Mouse (Mus musculus): Measurements from ENCODE around the gene Loxl1. TPM values are rescaled to one million over a fixed set of nuclear protein-coding genes. Genes with fewer than 3 reads are reported as not detected.

Gene Loxl1
- total and polyA plus RNA-seq, 3 experiments = 22.1 to 59.7 (median 28.4) TPM

DNA sequence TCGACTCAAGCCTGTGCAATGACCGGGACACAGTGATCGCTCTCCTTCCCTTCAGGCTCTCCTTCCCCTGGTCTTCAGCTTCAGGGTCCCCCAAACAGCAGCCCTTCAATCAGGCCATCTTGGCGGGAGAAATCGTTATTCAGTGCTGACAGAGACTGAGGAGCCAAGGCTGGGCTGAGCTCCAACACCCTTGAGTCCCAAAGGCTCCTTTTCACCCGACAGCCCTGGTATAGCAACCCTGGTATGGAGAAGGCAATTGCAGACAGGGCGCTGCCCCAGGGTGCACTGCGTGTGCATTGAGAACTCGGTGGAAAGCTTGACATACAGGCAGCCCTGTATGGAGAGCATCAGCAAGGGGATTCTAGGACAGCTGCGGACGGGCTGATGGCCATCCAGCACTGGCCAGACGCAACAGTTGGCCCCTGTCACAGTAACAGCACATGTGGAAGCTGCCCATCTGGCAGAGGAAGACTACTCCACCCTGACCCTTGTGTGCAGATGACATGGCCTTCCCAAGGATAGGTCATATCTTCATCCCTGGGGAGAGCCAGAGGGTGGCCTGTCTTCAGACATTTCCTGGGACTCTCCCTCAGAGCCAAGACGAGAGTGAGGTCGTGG is 2.8 kb downstream of the Loxl1 start:
- Histone ChIP-seq H3K27ac (peak overlapping the region; percentile 36), H3K4me3 (peak overlapping the region; percentile 20; the same call in 1 of the 2 replicates), H3K79me2 (replicated peaks; ENCODE audit: control insufficient read depth, insufficient read depth, low read length) (no peaks in the 10 kb centered on the region), H3K27me3 (ENCODE audit: control insufficient read depth, insufficient read depth, low read length) (peaks cover 6% of the 10 kb centered on the region; the same call in 1 of the 2 replicates), H3K4me1 (ENCODE audit: control insufficient read depth, insufficient read depth, low read length) (peaks cover 11% of the 10 kb centered on the region), H3K9ac (ENCODE audit: low read depth, low read length) (no peak overlapping the region), H3K36me3 (ENCODE audit: control insufficient read depth, insufficient read depth, low read length) (no peaks in the 10 kb centered on the region)
- peak; percentile 75 to 81 for DNase-seq
- intact Hi-C loops (cut with DNase I) = loop anchor here (5.0 kb wide), 1 partner anchor 218 kb away; no protein-coding TSS in a partner anchor
- 66% methylated on average over 14 of the region's 14 CpGs for WGBS
- TF ChIP-seq POLR2A (IDR thresholded peaks at IDR 0.05; ENCODE audit: insufficient read depth, low read depth, low read length) = no peak
- peak; percentile 69; the same call in 1 of the 2 replicates for TF ChIP-seq EP300 (IDR thresholded peaks at IDR 0.05; ENCODE audit: insufficient read depth, low read depth, low read length)

DNA sequence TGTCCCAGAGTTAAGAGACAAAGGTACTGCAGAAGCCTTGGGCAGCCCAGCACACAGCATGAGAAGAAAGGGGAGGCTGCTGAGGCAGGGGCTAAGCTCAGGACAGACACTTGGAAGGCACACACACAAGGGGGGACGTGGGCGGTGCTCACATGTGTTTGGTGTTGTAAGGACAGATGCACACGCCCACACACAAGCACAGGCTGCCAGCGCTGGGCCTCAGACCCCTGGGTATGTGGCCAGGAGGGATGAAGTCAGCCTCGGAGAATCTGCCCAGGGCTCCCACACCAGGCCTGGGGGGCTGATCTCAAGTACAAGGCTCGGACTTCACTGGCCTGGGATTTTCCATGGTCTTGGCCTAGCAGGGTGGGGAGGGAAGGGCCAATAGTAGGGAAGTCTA is 4.6 kb downstream of the Loxl1 start:
- DNase-seq = peak; percentile 73 to 82
- TF ChIP-seq POLR2A (IDR thresholded peaks at IDR 0.05; ENCODE audit: insufficient read depth, low read depth, low read length) (no peak), EP300 (IDR thresholded peaks at IDR 0.05; ENCODE audit: insufficient read depth, low read depth, low read length) (0 out of 2 replicates have a peak, but pooled peaks have one; percentile 27), CTCF (IDR thresholded peaks at IDR 0.05) (no peak)
- Histone ChIP-seq H3K4me3 (no peak overlapping the region), H3K79me2 (replicated peaks; ENCODE audit: control insufficient read depth, insufficient read depth, low read length) (no peaks in the 10 kb centered on the region), H3K27me3 (ENCODE audit: control insufficient read depth, insufficient read depth, low read length) (peaks cover 6% of the 10 kb centered on the region; the same call in 1 of the 2 replicates), H3K36me3 (ENCODE audit: control insufficient read depth, insufficient read depth, low read length) (no peaks in the 10 kb centered on the region), H3K27ac (no peak overlapping the region; the same call in 1 of the 2 replicates), H3K4me1 (ENCODE audit: control insufficient read depth, insufficient read depth, low read length) (peaks cover 17% of the 10 kb centered on the region), H3K9ac (ENCODE audit: low read depth, low read length) (no peak overlapping the region)
- WGBS = 64% methylated on average over 6 of the region's 6 CpGs
- intact Hi-C loops (cut with DNase I) = no loop called here

- peaks cover 19% of the 10 kb centered on the region for H3K4me1 ChIP-seq (ENCODE audit: control insufficient read depth, insufficient read depth, low read length)
- DNase-seq = peak in 1 of 2 experiments; percentile 67
These were observed 7.3 kb downstream of the Loxl1 start for GRCm38 (mm10) chr9:58305686-58306085.

DNA sequence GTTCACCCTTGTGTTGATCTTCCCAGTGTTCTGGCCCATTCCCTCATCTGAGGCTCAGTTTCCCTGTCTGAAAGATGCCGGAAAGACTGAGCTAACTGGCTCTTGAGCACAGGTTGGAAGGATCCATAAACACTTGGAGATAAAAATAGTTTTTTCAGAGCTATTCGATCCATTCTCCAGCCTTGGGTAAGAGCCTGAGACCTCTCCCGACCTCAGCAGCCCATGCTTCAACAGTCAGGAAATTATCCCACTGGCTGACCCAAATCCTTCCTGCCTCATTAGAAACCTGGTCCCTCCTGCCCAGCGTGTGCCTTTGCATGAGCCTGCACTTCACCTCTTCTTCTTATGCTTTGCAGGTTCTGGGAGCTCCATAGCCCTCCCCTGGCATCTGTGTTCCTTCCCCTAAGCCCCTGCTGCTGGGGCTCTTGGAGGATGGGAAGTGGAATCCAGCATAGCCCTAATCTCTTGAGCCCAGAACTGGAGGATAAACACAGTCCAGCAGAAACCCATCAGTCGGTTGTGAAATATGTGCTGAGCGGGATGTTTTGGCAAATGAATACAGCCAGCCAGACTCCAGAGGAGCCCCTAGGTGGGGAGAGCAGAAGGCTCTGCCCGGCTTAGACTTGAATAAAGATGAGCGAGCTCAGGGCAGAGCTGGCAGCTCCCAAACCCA is 9.3 kb downstream of the Loxl1 start:
- Histone ChIP-seq H3K27me3 (ENCODE audit: control insufficient read depth, insufficient read depth, low read length) (no peaks in the 10 kb centered on the region), H3K27ac (peak overlapping the region; percentile 21), H3K4me1 (ENCODE audit: control insufficient read depth, insufficient read depth, low read length) (peaks cover 16% of the 10 kb centered on the region), H3K79me2 (replicated peaks; ENCODE audit: control insufficient read depth, insufficient read depth, low read length) (no peaks in the 10 kb centered on the region), H3K4me3 (no peak overlapping the region), H3K36me3 (ENCODE audit: control insufficient read depth, insufficient read depth, low read length) (no peaks in the 10 kb centered on the region), H3K9ac (ENCODE audit: low read depth, low read length) (no peak overlapping the region)
- intact Hi-C loops (cut with DNase I) = no loop called here
- TF ChIP-seq EP300 (IDR thresholded peaks at IDR 0.05; ENCODE audit: insufficient read depth, low read depth, low read length) = peak; percentile 24; the same call in 1 of the 2 replicates
- TF ChIP-seq POLR2A (IDR thresholded peaks at IDR 0.05; ENCODE audit: insufficient read depth, low read depth, low read length) = no peak
- TF ChIP-seq CTCF (IDR thresholded peaks at IDR 0.05) = no peak
- 47% methylated on average over 8 of the region's 8 CpGs for WGBS
- DNase-seq = peak; percentile 71 to 78

More at GRCm38 (mm10) chr9:58305686-58306085, 7.3 kb downstream of the Loxl1 start:
- Histone ChIP-seq H3K27me3 (ENCODE audit: control insufficient read depth, insufficient read depth, low read length) (no peaks in the 10 kb centered on the region), H3K27ac (peak overlapping the region; percentile 28; the same call in 1 of the 2 replicates), H3K9ac (ENCODE audit: low read depth, low read length) (no peak overlapping the region), H3K79me2 (replicated peaks; ENCODE audit: control insufficient read depth, insufficient read depth, low read length) (no peaks in the 10 kb centered on the region), H3K36me3 (ENCODE audit: control insufficient read depth, insufficient read depth, low read length) (no peaks in the 10 kb centered on the region), H3K4me3 (no peak overlapping the region)
- intact Hi-C loops (cut with DNase I) = no loop called here
- TF ChIP-seq CTCF (IDR thresholded peaks at IDR 0.05) (no peak), EP300 (IDR thresholded peaks at IDR 0.05; ENCODE audit: insufficient read depth, low read depth, low read length) (no peak), POLR2A (IDR thresholded peaks at IDR 0.05; ENCODE audit: insufficient read depth, low read depth, low read length) (no peak)
- 26% methylated on average over 6 of the region's 6 CpGs for WGBS

DNA sequence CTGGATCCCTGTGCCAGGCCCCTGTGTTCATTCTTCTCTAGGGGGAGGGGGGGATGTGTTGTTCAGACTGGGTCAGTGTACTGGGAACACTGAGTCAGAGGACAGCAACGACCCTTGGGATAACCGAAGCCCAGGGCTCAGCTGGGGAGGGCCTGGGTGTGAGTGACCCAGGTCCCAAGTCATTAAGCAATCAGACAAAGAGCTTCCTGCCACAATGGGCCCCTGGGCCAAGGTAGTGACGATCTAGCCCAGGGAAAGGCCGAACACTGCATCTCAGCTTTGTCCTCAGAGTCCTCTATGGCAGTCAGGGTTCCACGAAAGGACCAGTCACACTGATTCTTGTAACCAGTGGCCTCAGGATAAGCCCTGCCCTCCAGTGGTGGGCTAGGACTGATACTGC is 9.9 kb downstream of the Loxl1 start:
- WGBS = 54% methylated on average over 5 of the region's 5 CpGs
- Histone ChIP-seq H3K4me3 (no peak overlapping the region), H3K79me2 (replicated peaks; ENCODE audit: control insufficient read depth, insufficient read depth, low read length) (no peaks in the 10 kb centered on the region), H3K9ac (ENCODE audit: low read depth, low read length) (no peak overlapping the region), H3K4me1 (ENCODE audit: control insufficient read depth, insufficient read depth, low read length) (peaks cover 16% of the 10 kb centered on the region), H3K36me3 (ENCODE audit: control insufficient read depth, insufficient read depth, low read length) (no peaks in the 10 kb centered on the region), H3K27me3 (ENCODE audit: control insufficient read depth, insufficient read depth, low read length) (no peaks in the 10 kb centered on the region), H3K27ac (peak overlapping the region; percentile 21)
- intact Hi-C loops (cut with DNase I) = no loop called here
- TF ChIP-seq CTCF (IDR thresholded peaks at IDR 0.05) (no peak), POLR2A (IDR thresholded peaks at IDR 0.05; ENCODE audit: insufficient read depth, low read depth, low read length) (no peak), EP300 (IDR thresholded peaks at IDR 0.05; ENCODE audit: insufficient read depth, low read depth, low read length) (no peak)
- DNase-seq = peak in 1 of 2 experiments; percentile 65

All from heart, adult 2 months (tissue).